Comparison of ENCODE assay signal across 17 mouse cellular contexts in genomic region chr6:147023568-147023967, GRCm38 (mm10). TPM values are rescaled to one million over a fixed set of nuclear protein-coding genes. Genes with fewer than 3 reads are reported as not detected.
DNase-seq lines count a peak whose midpoint lies in the region; ATAC-seq and TF ChIP-seq lines count a peak whose summit lies in the region.
"Had no signal": no experiment of that assay in that cellular context is flagged by ENCODE, and none has a peak within 500 bp of the region (broad histone marks: within the 10 kb centered on the region; RNA-seq: fewer than 3 reads in every experiment).

No protein-coding gene starts in this region.

- no peaks in the 10 kb centered on the region for H3K27me3 ChIP-seq in heart, postnatal 0 days (ENCODE audit: control insufficient read depth, insufficient read depth, low read length)
- no peaks in the 10 kb centered on the region for H3K27me3 ChIP-seq in heart, embryonic 10.5 days (ENCODE audit: insufficient read depth, poor library complexity, severe bottlenecking)
- no peaks in the 10 kb centered on the region for H3K27me3 ChIP-seq in neural tube, embryonic 15.5 days (replicated peaks)
- H3K27me3 ChIP-seq in limb, embryonic 10.5 days (ENCODE audit: low read depth, poor library complexity, severe bottlenecking) = no peaks in the 10 kb centered on the region
- no peaks in the 10 kb centered on the region for H3K27me3 ChIP-seq in midbrain, embryonic 16.5 days (ENCODE audit: control insufficient read depth, insufficient read depth, low read depth, low read length)
- H3K27me3 ChIP-seq: heart, embryonic 13.5 days had no signal

- no peak overlapping the region for H3K4me2 ChIP-seq in heart, postnatal 0 days (ENCODE audit: low read depth, low read length)
- no peak overlapping the region for H3K4me2 ChIP-seq in neural tube, embryonic 15.5 days
- H3K4me2 ChIP-seq in midbrain, embryonic 16.5 days (ENCODE audit: low read length) = no peak overlapping the region
- H3K4me2 ChIP-seq: heart, embryonic 13.5 days; hindbrain, embryonic 14.5 days had no signal

- H3K4me1 ChIP-seq in heart, postnatal 0 days (ENCODE audit: control insufficient read depth, insufficient read depth) = peaks cover 16% of the 10 kb centered on the region
- no peaks in the 10 kb centered on the region for H3K4me1 ChIP-seq in heart, embryonic 10.5 days
- no peaks in the 10 kb centered on the region for H3K4me1 ChIP-seq in neural tube, embryonic 15.5 days
- no peaks in the 10 kb centered on the region for H3K4me1 ChIP-seq in limb, embryonic 10.5 days
- no peaks in the 10 kb centered on the region for H3K4me1 ChIP-seq in midbrain, embryonic 16.5 days (ENCODE audit: control insufficient read depth, insufficient read depth, low read length)
- H3K4me1 ChIP-seq: embryonic facial prominence, embryonic 10.5 days; hindbrain, embryonic 10.5 days had no signal

- peak overlapping the region; percentile 80 for H3K27ac ChIP-seq in heart, postnatal 0 days (ENCODE audit: low read depth)
- H3K27ac ChIP-seq in heart, embryonic 10.5 days = no peak overlapping the region
- no peak overlapping the region for H3K27ac ChIP-seq in neural tube, embryonic 15.5 days (replicated peaks)
- no peak overlapping the region for H3K27ac ChIP-seq in limb, embryonic 10.5 days
- no peak overlapping the region for H3K27ac ChIP-seq in midbrain, embryonic 16.5 days (ENCODE audit: low read length)
- H3K27ac ChIP-seq: embryonic facial prominence, embryonic 10.5 days; heart, embryonic 13.5 days; hindbrain, embryonic 10.5 days; hindbrain, embryonic 14.5 days had no signal

- no peak for TF ChIP-seq CTCF in heart, postnatal 0 days (IDR thresholded peaks at IDR 0.05; ENCODE audit: low read depth)

- ATAC-seq in heart, postnatal 0 days (ENCODE audit: insufficient read depth, low read depth) = no peak
- no peak for ATAC-seq in neural tube, embryonic 15.5 days (ENCODE audit: low FRiP score)
- ATAC-seq in midbrain, embryonic 16.5 days = no peak
- ATAC-seq: forebrain, embryonic 14.5 days; intestine, embryonic 16.5 days had no signal

- peaks cover 80% of the 10 kb centered on the region for H3K36me3 ChIP-seq in heart, postnatal 0 days (replicated peaks; ENCODE audit: control insufficient read depth, insufficient read depth, low read length)
- peaks cover 92% of the 10 kb centered on the region for H3K36me3 ChIP-seq in heart, embryonic 10.5 days
- no peaks in the 10 kb centered on the region; the same call in 1 of the 2 replicates for H3K36me3 ChIP-seq in neural tube, embryonic 15.5 days
- H3K36me3 ChIP-seq in limb, embryonic 10.5 days = peaks cover 53% of the 10 kb centered on the region
- no peaks in the 10 kb centered on the region; the same call in 1 of the 2 replicates for H3K36me3 ChIP-seq in midbrain, embryonic 16.5 days (ENCODE audit: control insufficient read depth, insufficient read depth, low read length)

- TF ChIP-seq EP300 in heart, postnatal 0 days (IDR thresholded peaks at IDR 0.05; ENCODE audit: low read depth) = no peak

- H3K9me3 ChIP-seq in heart, postnatal 0 days (replicated peaks; ENCODE audit: control insufficient read depth, low read length) = no peaks in the 10 kb centered on the region
- H3K9me3 ChIP-seq in heart, embryonic 10.5 days = no peaks in the 10 kb centered on the region
- no peaks in the 10 kb centered on the region for H3K9me3 ChIP-seq in neural tube, embryonic 15.5 days (replicated peaks)
- H3K9me3 ChIP-seq in limb, embryonic 10.5 days (replicated peaks) = no peaks in the 10 kb centered on the region
- no peaks in the 10 kb centered on the region for H3K9me3 ChIP-seq in midbrain, embryonic 16.5 days (replicated peaks; ENCODE audit: control insufficient read depth, low read length, poor library complexity, severe bottlenecking)
- H3K9me3 ChIP-seq: embryonic facial prominence, embryonic 10.5 days; heart, embryonic 13.5 days; hindbrain, embryonic 10.5 days had no signal

- no peak for DNase-seq in heart, postnatal 0 days (ENCODE audit: low spot score)
- no peak for DNase-seq in heart, embryonic 10.5 days (ENCODE audit: low spot score)
- DNase-seq in neural tube, embryonic 10.5 days (ENCODE audit: extremely low spot score, low spot score) = peak; percentile 0
- peak; percentile 10 for DNase-seq in limb, embryonic 10.5 days (ENCODE audit: low spot score)
- no peak for DNase-seq in thymus, adult 18-20 months
- DNase-seq: cerebellum, adult 11-12 months; cerebellum, adult 9-11 months; gastrocnemius, postnatal 36 days; heart, postnatal 14 days had no signal

- H3K4me3 ChIP-seq in heart, postnatal 0 days (ENCODE audit: low read depth, low read length) = no peak overlapping the region
- H3K4me3 ChIP-seq in heart, embryonic 10.5 days = no peak overlapping the region
- no peak overlapping the region for H3K4me3 ChIP-seq in neural tube, embryonic 15.5 days (replicated peaks)
- no peak overlapping the region for H3K4me3 ChIP-seq in limb, embryonic 10.5 days
- no peak overlapping the region for H3K4me3 ChIP-seq in midbrain, embryonic 16.5 days (ENCODE audit: low read depth, low read length)
- H3K4me3 ChIP-seq: embryonic facial prominence, embryonic 10.5 days; heart, embryonic 13.5 days; hindbrain, embryonic 10.5 days had no signal

- no peak overlapping the region for H3K9ac ChIP-seq in heart, postnatal 0 days (replicated peaks; ENCODE audit: low read depth, low read length)
- no peak overlapping the region for H3K9ac ChIP-seq in neural tube, embryonic 15.5 days (replicated peaks)
- H3K9ac ChIP-seq in midbrain, embryonic 16.5 days (ENCODE audit: low read depth, low read length) = no peak overlapping the region
- H3K9ac ChIP-seq: heart, embryonic 13.5 days; hindbrain, embryonic 14.5 days had no signal

RNA-seq across cellular contexts. Expression of gene Rep15, which starts 8.8 kb away (rescaled TPM):
- 0.97 TPM in 1 of 2 replicates, not detected in the other for total RNA-seq in heart, postnatal 0 days (2014; rRNA removed; ENCODE audit: low replicate concordance)
- 0.21 and 0.48 TPM in 2 replicates for polyA plus RNA-seq in heart, postnatal 0 days (2015; fragmentation: Nextera tagmentation; extraction: Ambion mirVana)
- 1.4 TPM in 2 replicates for polyA plus RNA-seq in heart, embryonic 10.5 days (2016; fragmentation: Nextera tagmentation; extraction: Ambion mirVana)
- 0.88 and 0.95 TPM in 2 replicates for polyA plus RNA-seq in neural tube, embryonic 15.5 days (2015; fragmentation: Nextera tagmentation; extraction: Ambion mirVana)
- polyA plus RNA-seq in limb, embryonic 10.5 days (2016; fragmentation: Nextera tagmentation; extraction: Ambion mirVana) = 0.90 and 0.93 TPM in 2 replicates
- 0.66 and 0.89 TPM in 2 replicates for polyA plus RNA-seq in midbrain, embryonic 16.5 days (2015; fragmentation: Nextera tagmentation; extraction: Ambion mirVana)

RNA-seq across cellular contexts. Expression of gene Mrps35, which starts 19.0 kb away (rescaled TPM):
- 17.6 and 24.2 TPM in 2 replicates for total RNA-seq in heart, postnatal 0 days (2014; rRNA removed; ENCODE audit: low replicate concordance)
- polyA plus RNA-seq in heart, postnatal 0 days (2015; fragmentation: Nextera tagmentation; extraction: Ambion mirVana) = 196 and 197 TPM in 2 replicates
- polyA plus RNA-seq in heart, embryonic 10.5 days (2016; fragmentation: Nextera tagmentation; extraction: Ambion mirVana) = 129 and 136 TPM in 2 replicates
- 83.9 and 92.8 TPM in 2 replicates for polyA plus RNA-seq in neural tube, embryonic 15.5 days (2015; fragmentation: Nextera tagmentation; extraction: Ambion mirVana)
- 119 and 134 TPM in 2 replicates for polyA plus RNA-seq in limb, embryonic 10.5 days (2016; fragmentation: Nextera tagmentation; extraction: Ambion mirVana)
- 66.1 and 67.6 TPM in 2 replicates for polyA plus RNA-seq in midbrain, embryonic 16.5 days (2015; fragmentation: Nextera tagmentation; extraction: Ambion mirVana)

Comparison
In these comparisons a context has a peak if more than half of its experiments do, and no peak if none do; other contexts are left out.
1. DNase-seq: peak in neural tube, embryonic 10.5 days (single experiment) and limb, embryonic 10.5 days (single experiment); none in heart, postnatal 0 days (single experiment), heart, embryonic 10.5 days (single experiment) and thymus, adult 18-20 months (0 of 2).